In genomic region chr8:84180530-84181190, GRCm38 (mm10) we compare ENCODE assay signal across 8 mouse cellular contexts. TPM values are rescaled to one million over a fixed set of nuclear protein-coding genes. Genes with fewer than 3 reads are reported as not detected.
A peak's percentile ranks its signal among the peaks of the same experiment; 100 is the strongest.
DNase-seq lines count a peak whose midpoint lies in the region; ATAC-seq lines count a peak whose summit lies in the region.

No protein-coding gene starts in this region.

- H3K4me3 ChIP-seq in heart, embryonic 14.5 days (ENCODE audit: control insufficient read depth in 1 of 2, insufficient read depth in 1 of 2, low read depth in 1 of 2, low read length in 2 of 2), result peak overlapping the region; percentile 23 to 28; a peak in 2 of 4 replicates
- H3K4me3 ChIP-seq in limb, embryonic 12.5 days (replicated peaks), result peak overlapping the region; percentile 33
- H3K4me3 ChIP-seq in midbrain, embryonic 16.5 days (ENCODE audit: low read depth, low read length), result peak overlapping the region; percentile 24

- peaks cover 6% of the 10 kb centered on the region; the same call in 1 of the 2 replicates for H3K36me3 ChIP-seq in heart, embryonic 14.5 days (ENCODE audit: control insufficient read depth, insufficient read depth, low read length)
- H3K36me3 ChIP-seq in limb, embryonic 12.5 days, result peaks cover 27% of the 10 kb centered on the region
- no peaks in the 10 kb centered on the region for H3K36me3 ChIP-seq in midbrain, embryonic 16.5 days (ENCODE audit: control insufficient read depth, insufficient read depth, low read length)

- no peaks in the 10 kb centered on the region for H3K27me3 ChIP-seq in heart, embryonic 14.5 days (ENCODE audit: control insufficient read depth, insufficient read depth, low read length)
- no peaks in the 10 kb centered on the region for H3K27me3 ChIP-seq in limb, embryonic 12.5 days
- no peaks in the 10 kb centered on the region for H3K27me3 ChIP-seq in midbrain, embryonic 16.5 days (ENCODE audit: control insufficient read depth, insufficient read depth, low read depth, low read length)

- WGBS in heart, embryonic 14.5 days, result 2% methylated on average over 16 of the region's 16 CpGs
- under 1% methylated on average over 16 of the region's 16 CpGs for WGBS in limb, embryonic 12.5 days
- 1% methylated on average over 16 of the region's 16 CpGs for WGBS in midbrain, embryonic 16.5 days

- peak; percentile 36 for DNase-seq in cerebellum, adult 9-11 months
- DNase-seq in cerebellum, adult 11-12 months, result no peak
- peak; percentile 29 for DNase-seq in T-cell, adult 2 months (ENCODE audit: low spot score)
- DNase-seq in yolk sac, embryonic 10.5 days (ENCODE audit: low spot score), result peak; percentile 77
- no peak for DNase-seq in left cerebral cortex, adult 9 months (ENCODE audit: low spot score in 2 of 2)

- H3K9ac ChIP-seq in heart, embryonic 14.5 days (ENCODE audit: low read length), result peak overlapping the region; percentile 65
- H3K9ac ChIP-seq in limb, embryonic 12.5 days (replicated peaks), result peak overlapping the region; percentile 64
- peak overlapping the region; percentile 62 for H3K9ac ChIP-seq in midbrain, embryonic 16.5 days (ENCODE audit: low read depth, low read length)

- H3K9me3 ChIP-seq in heart, embryonic 14.5 days (ENCODE audit: control insufficient read depth, low read length), result no peaks in the 10 kb centered on the region
- no peaks in the 10 kb centered on the region for H3K9me3 ChIP-seq in limb, embryonic 12.5 days
- no peaks in the 10 kb centered on the region for H3K9me3 ChIP-seq in midbrain, embryonic 16.5 days (replicated peaks; ENCODE audit: control insufficient read depth, low read length, poor library complexity, severe bottlenecking)

- H3K27ac ChIP-seq in heart, embryonic 14.5 days (replicated peaks in 1 of 2; ENCODE audit: control insufficient read depth in 1 of 2, insufficient read depth in 1 of 2, low read depth in 2 of 2, low read length in 2 of 2), result peak overlapping the region; percentile 69; a peak in 3 of 4 replicates
- H3K27ac ChIP-seq in limb, embryonic 12.5 days, result peak overlapping the region; percentile 88
- peak overlapping the region; percentile 76 for H3K27ac ChIP-seq in midbrain, embryonic 16.5 days (ENCODE audit: low read length)

- ATAC-seq in heart, embryonic 14.5 days (ENCODE audit: insufficient number of reproducible peaks, insufficient read depth, low FRiP score, low read depth), result peak; percentile 57
- peak; percentile 39 for ATAC-seq in limb, embryonic 12.5 days (ENCODE audit: insufficient number of reproducible peaks, insufficient read depth, low FRiP score, low TSS enrichment, low read depth)
- ATAC-seq in midbrain, embryonic 16.5 days, result peak; percentile 32

- peak overlapping the region; percentile 61 for H3K4me2 ChIP-seq in heart, embryonic 14.5 days (ENCODE audit: low read length)
- H3K4me2 ChIP-seq in limb, embryonic 12.5 days, result peak overlapping the region; percentile 83
- peak overlapping the region; percentile 60 for H3K4me2 ChIP-seq in midbrain, embryonic 16.5 days (ENCODE audit: low read length)

- H3K4me1 ChIP-seq in heart, embryonic 14.5 days (ENCODE audit: control insufficient read depth in 2 of 2, insufficient read depth in 2 of 2, low read length in 2 of 2), result peaks cover 22 to 56% of the 10 kb centered on the region in 2 experiments
- H3K4me1 ChIP-seq in limb, embryonic 12.5 days (replicated peaks), result peaks cover 56% of the 10 kb centered on the region
- H3K4me1 ChIP-seq in midbrain, embryonic 16.5 days (ENCODE audit: control insufficient read depth, insufficient read depth, low read length), result peaks cover 51% of the 10 kb centered on the region

RNA-seq across cellular contexts. Expression of gene Nanos3, which starts 4.4 kb away (rescaled TPM):
- polyA plus RNA-seq in heart, embryonic 14.5 days (2014; fragmentation: Nextera tagmentation; extraction: Ambion mirVana), result 2.4 and 3.8 TPM in 2 replicates
- 3.3 and 5.5 TPM in 2 replicates for polyA plus RNA-seq in limb, embryonic 12.5 days (2016; fragmentation: Nextera tagmentation; extraction: Ambion mirVana)
- 6.6 and 7.1 TPM in 2 replicates for polyA plus RNA-seq in midbrain, embryonic 16.5 days (2015; fragmentation: Nextera tagmentation; extraction: Ambion mirVana)

RNA-seq across cellular contexts. Expression of gene 4930432K21Rik, which starts 32.8 kb away (rescaled TPM):
- 0.43 and 0.63 TPM in 2 replicates for polyA plus RNA-seq in heart, embryonic 14.5 days (2014; fragmentation: Nextera tagmentation; extraction: Ambion mirVana)
- 1.6 TPM in 2 replicates for polyA plus RNA-seq in limb, embryonic 12.5 days (2016; fragmentation: Nextera tagmentation; extraction: Ambion mirVana)
- 2.1 and 2.5 TPM in 2 replicates for polyA plus RNA-seq in midbrain, embryonic 16.5 days (2015; fragmentation: Nextera tagmentation; extraction: Ambion mirVana)

RNA-seq across cellular contexts. Expression of gene Cc2d1a, which starts 32.9 kb away (rescaled TPM):
- 9.3 and 11.8 TPM in 2 replicates for polyA plus RNA-seq in heart, embryonic 14.5 days (2014; fragmentation: Nextera tagmentation; extraction: Ambion mirVana)
- 26.2 and 28.7 TPM in 2 replicates for polyA plus RNA-seq in limb, embryonic 12.5 days (2016; fragmentation: Nextera tagmentation; extraction: Ambion mirVana)
- 55.7 and 64.8 TPM in 2 replicates for polyA plus RNA-seq in midbrain, embryonic 16.5 days (2015; fragmentation: Nextera tagmentation; extraction: Ambion mirVana)

RNA-seq across cellular contexts. Expression of gene Podnl1, which starts 54.9 kb away (rescaled TPM):
- polyA plus RNA-seq in heart, embryonic 14.5 days (2014; fragmentation: Nextera tagmentation; extraction: Ambion mirVana), result 0.08 and 0.16 TPM in 2 replicates
- 0.83 and 1.1 TPM in 2 replicates for polyA plus RNA-seq in limb, embryonic 12.5 days (2016; fragmentation: Nextera tagmentation; extraction: Ambion mirVana)
- 0.53 and 0.70 TPM in 2 replicates for polyA plus RNA-seq in midbrain, embryonic 16.5 days (2015; fragmentation: Nextera tagmentation; extraction: Ambion mirVana)

RNA-seq across cellular contexts. Expression of gene Zswim4, which starts 56.2 kb away (rescaled TPM):
- polyA plus RNA-seq in heart, embryonic 14.5 days (2014; fragmentation: Nextera tagmentation; extraction: Ambion mirVana), result 6.7 and 7.3 TPM in 2 replicates
- polyA plus RNA-seq in limb, embryonic 12.5 days (2016; fragmentation: Nextera tagmentation; extraction: Ambion mirVana), result 33.1 and 34.3 TPM in 2 replicates
- 22.4 and 26.4 TPM in 2 replicates for polyA plus RNA-seq in midbrain, embryonic 16.5 days (2015; fragmentation: Nextera tagmentation; extraction: Ambion mirVana)

Comparison
In these comparisons a context has a peak if more than half of its experiments do, and no peak if none do; other contexts are left out.
1. DNase-seq: peak in cerebellum, adult 9-11 months (single experiment), T-cell, adult 2 months (single experiment) and yolk sac, embryonic 10.5 days (single experiment); none in cerebellum, adult 11-12 months (single experiment) and left cerebral cortex, adult 9 months (0 of 2).
2. Peak in every context shown above with its lines, with median percentiles within 50 percentile points of each other: ATAC-seq, H3K27ac ChIP-seq, H3K4me2 ChIP-seq, H3K4me3 ChIP-seq and H3K9ac ChIP-seq.